Mouse (Mus musculus) cerebellum, adult 8-10 months (tissue): ENCODE results near the gene Glce.

ENCODE experiments used
- DNase-seq: peaks from one replicate; pipeline ENCODE4 v3.0.0; 2022

Glce gene

GRCm38 (mm10) chr9:62025056-62025455, 97.4 kb downstream of the Glce start:
- no peak for DNase-seq

DNA sequence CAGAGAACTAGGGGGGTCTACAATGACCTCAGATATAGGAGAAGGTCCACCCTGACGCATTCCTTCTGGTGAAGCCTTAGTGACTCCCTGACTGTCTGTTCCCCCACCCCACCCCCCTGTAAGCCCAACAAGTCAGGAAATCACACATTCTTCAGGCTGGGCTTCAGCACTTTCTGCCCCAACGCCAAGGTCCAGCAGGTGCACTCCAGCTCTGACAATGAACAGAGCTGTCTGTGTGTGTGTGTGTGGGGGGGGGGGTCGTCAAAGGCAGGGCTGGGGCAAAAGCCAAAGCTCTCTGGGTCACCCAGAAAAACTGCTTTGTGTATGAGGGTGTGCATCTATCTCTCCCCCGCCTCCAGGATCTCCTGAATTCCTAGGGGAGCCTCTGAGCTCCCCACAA, 98.6 kb downstream of the Glce start:
- DNase-seq = no peak

- no peak for DNase-seq
These were observed 99.3 kb downstream of the Glce start for GRCm38 (mm10) chr9:62022961-62023680.

DNA sequence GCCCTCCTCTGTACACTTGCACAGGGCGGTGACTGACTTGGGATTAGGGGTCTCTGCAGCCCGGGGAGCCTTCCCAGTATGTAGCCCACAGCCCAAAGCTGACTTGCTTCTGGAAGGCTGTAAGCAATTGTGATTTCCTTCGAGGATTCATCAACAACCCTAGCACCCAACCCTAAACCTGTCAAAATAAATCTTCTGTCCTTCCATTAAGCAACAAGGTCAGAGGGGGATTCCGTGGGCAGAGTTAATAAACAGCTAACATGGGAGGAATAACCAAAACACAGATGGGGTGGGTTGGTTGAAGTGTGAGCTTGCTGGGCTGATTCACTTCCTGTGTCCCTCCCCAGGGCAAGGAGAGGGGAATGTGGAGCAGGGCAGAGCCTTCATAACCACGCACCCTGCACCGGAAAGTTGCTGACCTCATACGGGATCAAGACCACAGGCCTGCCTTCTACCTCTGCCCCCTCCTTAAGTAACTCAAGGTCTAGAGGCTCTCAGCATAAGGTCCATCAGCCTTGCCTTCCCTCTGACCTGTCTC, 100.8 kb downstream of the Glce start:
- DNase-seq = no peak

DNA sequence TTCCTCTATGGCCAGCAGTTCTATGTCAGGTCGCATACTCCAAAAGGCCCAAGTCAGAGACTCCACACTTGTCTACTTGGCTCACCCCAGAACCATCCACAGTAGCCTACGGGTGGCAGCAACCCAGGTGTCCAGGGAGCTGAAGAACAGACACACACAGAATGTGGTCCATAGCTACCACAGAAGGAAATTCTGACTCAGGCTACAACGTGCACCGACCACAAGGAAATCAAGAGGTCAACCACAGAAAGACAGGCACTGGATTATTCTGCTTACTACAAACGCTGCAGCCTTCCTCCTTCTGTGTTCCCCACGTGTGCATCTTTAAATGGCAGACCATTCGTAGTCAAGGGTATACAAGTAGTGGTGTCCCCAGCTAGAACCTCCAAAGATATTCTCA, 102.2 kb downstream of the Glce start:
- DNase-seq = no peak

- no peak for DNase-seq
These were observed 104.0 kb downstream of the Glce start for GRCm38 (mm10) chr9:62018229-62019093.

DNA sequence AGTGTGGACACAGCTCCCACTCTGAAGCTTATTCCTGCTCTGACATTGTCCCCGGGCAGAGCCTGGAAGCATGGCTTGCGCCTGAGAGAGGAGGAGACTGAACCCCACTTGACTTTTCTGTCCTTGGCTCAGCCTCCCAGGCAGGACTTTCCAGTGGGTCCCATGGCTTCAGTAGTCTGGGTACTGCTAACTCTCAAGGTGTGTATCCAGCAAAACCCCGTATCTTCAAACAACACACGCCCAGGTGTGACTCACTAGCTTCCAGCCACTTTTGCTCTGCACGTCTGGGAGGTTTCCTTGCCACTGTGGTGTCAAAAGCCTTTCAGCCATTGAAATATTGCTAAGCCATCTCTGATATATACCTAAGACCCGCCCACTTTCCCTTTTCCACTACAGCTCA, 105.1 kb downstream of the Glce start:
- DNase-seq = no peak

- DNase-seq = no peak
These were observed 107.0 kb downstream of the Glce start for GRCm38 (mm10) chr9:62015504-62015903.

- DNase-seq = no peak
These were observed 108.9 kb downstream of the Glce start for GRCm38 (mm10) chr9:62013316-62014097.

GRCm38 (mm10) chr9:62008360-62008759, 114.1 kb downstream of the Glce start:
- no peak for DNase-seq
